Mouse (Mus musculus) brain, embryonic 14.5 days (tissue): ENCODE measurements at regions not wholly inside any gene's neighbourhood (a gene's known extent, or its start where the extent isn't known, plus 50 kb on each side); places are given as distances from the start of the nearest gene placed in this dataset.

Source experiments
- DNase-seq: peaks from one replicate; pipeline ENCODE4 v3.0.0-alpha.2; 2011; ENCODE audit warnings: low read depth
- CTCF ChIP-seq: fragments of 200-500 bp; IDR thresholded peaks from 2 replicates; pipeline ENCODE4 v1.5.1; 2012; ENCODE audit warnings: inconsistent platforms, mild to moderate bottlenecking, moderate library complexity, borderline replicate concordance; ENCODE audit not compliant: insufficient read depth, insufficient read length; ENCODE audit errors: extremely low read depth
- POLR2A ChIP-seq: fragments of 200-500 bp; IDR thresholded peaks from 2 replicates; pipeline ENCODE4 v1.6.1; 2012; ENCODE audit warnings: mild to moderate bottlenecking, inconsistent platforms, borderline replicate concordance; ENCODE audit not compliant: poor library complexity, insufficient read depth, insufficient read length, severe bottlenecking; ENCODE audit errors: extremely low read depth

GRCm38 (mm10) chr9:81140158-81140557 lies 493.5 kb downstream of the Htr1b start:
- TF ChIP-seq POLR2A (no peak), CTCF (no peak)
- no peak for DNase-seq

- TF ChIP-seq POLR2A = no peak
- TF ChIP-seq CTCF = no peak
- DNase-seq = no peak
Measured at GRCm38 (mm10) chr9:81136366-81136765, 497.3 kb downstream of the Htr1b start.

GRCm38 (mm10) chr9:81113044-81113443 lies 520.6 kb downstream of the Htr1b start:
- no peak for DNase-seq
- TF ChIP-seq CTCF = no peak
- no peak for TF ChIP-seq POLR2A

GRCm38 (mm10) chr9:81073248-81073647 lies 560.4 kb downstream of the Htr1b start:
- TF ChIP-seq CTCF = no peak
- TF ChIP-seq POLR2A = no peak
- DNase-seq = no peak

DNA sequence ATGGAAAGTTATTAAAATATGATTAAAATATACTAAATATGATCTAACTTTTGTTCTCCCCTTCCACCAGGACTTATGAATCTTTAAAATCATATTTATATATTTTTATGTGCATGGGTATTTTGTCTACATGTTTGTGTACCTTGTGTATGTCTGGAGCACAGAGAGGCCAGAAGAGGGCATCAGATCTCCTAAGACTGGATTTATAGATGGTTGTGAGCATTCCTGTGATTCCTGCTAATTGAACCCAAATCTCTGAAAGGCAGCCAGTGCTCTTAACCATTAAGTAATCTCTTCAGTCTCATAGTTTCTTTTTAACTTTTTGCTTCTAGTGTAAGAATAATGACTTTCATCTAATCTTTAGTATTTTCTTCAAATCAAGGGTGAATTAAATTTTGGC lies 577.2 kb upstream of the Impg1 start:
- TF ChIP-seq CTCF (no peak), POLR2A (no peak)
- DNase-seq = peak; percentile 15

GRCm38 (mm10) chr9:81041967-81042366 lies 576.7 kb upstream of the Impg1 start:
- TF ChIP-seq CTCF (no peak), POLR2A (no peak)
- no peak for DNase-seq
